Mouse (Mus musculus) kidney, postnatal 4 days (tissue): ENCODE measurements around the gene Atxn2l.
"Not testable (repeated sequence)": the region's sequence is repeated elsewhere in the genome, so short reads cannot be mapped to it uniquely, and the experiment has no call there.

Experiments
- DNase-seq, 2 experiments: peaks; one replicate each; pipeline ENCODE4 v3.0.0; 2021; ENCODE audit warnings: mixed read lengths in 2 of 2

The Atxn2l gene

GRCm38 (mm10) chr7:126487617-126488385, 15.4 kb downstream of the Atxn2l start:
- not testable (repeated sequence) for DNase-seq

GRCm38 (mm10) chr7:126487052-126487483, 16.2 kb downstream of the Atxn2l start, which contains the start of gene Tufm:
Tufm (plus strand) TSS chr7:126487361.
- DNase-seq: peak; percentile 95 to 97

GRCm38 (mm10) chr7:126482392-126482871, 20.8 kb downstream of the Atxn2l start:
- peak; percentile 90 to 94 for DNase-seq

GRCm38 (mm10) chr7:126481699-126482098, 21.5 kb downstream of the Atxn2l start:
- DNase-seq: no peak

- DNase-seq: peak; percentile 91 to 95
Measured at GRCm38 (mm10) chr7:126474993-126475581, 28.1 kb downstream of the Atxn2l start, which contains the start of gene Sh2b1. Sh2b1 (minus strand) TSS chr7:126475424.

- DNase-seq: no peak
Measured at GRCm38 (mm10) chr7:126474486-126474955, 28.7 kb downstream of the Atxn2l start.

GRCm38 (mm10) chr7:126473470-126474086, 29.7 kb downstream of the Atxn2l start:
- DNase-seq: no peak

GRCm38 (mm10) chr7:126472713-126473112, 30.5 kb downstream of the Atxn2l start:
- no peak for DNase-seq

GRCm38 (mm10) chr7:126472306-126472705, 30.9 kb downstream of the Atxn2l start:
- DNase-seq: no peak

GRCm38 (mm10) chr7:126471853-126472252, 31.4 kb downstream of the Atxn2l start:
- no peak for DNase-seq

- DNase-seq: no peak
Measured at GRCm38 (mm10) chr7:126471361-126471760, 31.9 kb downstream of the Atxn2l start.

GRCm38 (mm10) chr7:126470077-126470476, 33.2 kb downstream of the Atxn2l start:
- DNase-seq: no peak

- DNase-seq: no peak
Measured at GRCm38 (mm10) chr7:126467834-126468627, 35.2 kb downstream of the Atxn2l start.

- DNase-seq: peak; percentile 62 to 69
Measured at GRCm38 (mm10) chr7:126467271-126467670, 36.0 kb downstream of the Atxn2l start.

- no peak for DNase-seq
Measured at GRCm38 (mm10) chr7:126466707-126467106, 36.5 kb downstream of the Atxn2l start.

GRCm38 (mm10) chr7:126466116-126466515, 37.1 kb downstream of the Atxn2l start:
- DNase-seq: no peak

- DNase-seq: no peak
Measured at GRCm38 (mm10) chr7:126465246-126466030, 37.8 kb downstream of the Atxn2l start.

- no peak for DNase-seq
Measured at GRCm38 (mm10) chr7:126464836-126465235, 38.4 kb downstream of the Atxn2l start.

- no peak for DNase-seq
Measured at GRCm38 (mm10) chr7:126464121-126464520, 39.1 kb downstream of the Atxn2l start.

- DNase-seq: no peak
Measured at GRCm38 (mm10) chr7:126463547-126463946, 39.7 kb downstream of the Atxn2l start.

- no peak for DNase-seq
Measured at GRCm38 (mm10) chr7:126463004-126463403, 40.2 kb downstream of the Atxn2l start, which contains the start of gene Atp2a1. Atp2a1 (minus strand) TSS chr7:126463108.

GRCm38 (mm10) chr7:126461626-126462025, 41.6 kb downstream of the Atxn2l start:
- DNase-seq: no peak
